18 mouse cellular contexts compared by ENCODE assay signal in the genomic region with DNA sequence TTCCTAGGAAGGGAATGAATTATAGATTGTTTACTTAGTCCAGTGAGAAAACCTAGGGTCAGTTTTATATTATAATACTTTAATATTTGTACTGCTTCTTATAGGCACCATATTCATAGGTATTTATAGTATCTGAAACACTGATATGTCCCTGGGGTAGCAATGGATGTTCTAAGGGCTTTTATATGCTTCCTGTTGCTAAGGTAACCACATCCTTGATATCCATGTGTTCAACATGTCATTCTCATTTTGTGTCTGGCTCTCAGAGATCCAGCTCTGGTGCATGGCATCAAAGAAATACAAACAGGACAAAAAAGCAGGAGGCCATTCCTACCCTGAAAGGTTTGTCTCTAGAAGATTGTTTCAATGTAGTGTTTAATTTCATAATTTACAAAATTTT.
"Had no signal": no experiment of that assay in that cellular context is flagged by ENCODE, and none has a peak within 500 bp of the region (broad histone marks: within the 10 kb centered on the region; RNA-seq: fewer than 3 reads in every experiment).

No protein-coding gene starts in this region.

- ATAC-seq: liver, postnatal 0 days; lung, postnatal 0 days had no signal

- H3K9ac ChIP-seq: liver, embryonic 13.5 days; liver, embryonic 15.5 days; liver, postnatal 0 days; lung, embryonic 15.5 days; midbrain, embryonic 12.5 days; neural tube, embryonic 12.5 days had no signal

- H3K36me3 ChIP-seq: liver, embryonic 13.5 days; liver, embryonic 15.5 days; lung, embryonic 15.5 days; midbrain, embryonic 12.5 days; neural tube, embryonic 12.5 days had no signal

- H3K4me2 ChIP-seq: liver, embryonic 11.5 days; liver, embryonic 13.5 days; liver, embryonic 15.5 days; lung, embryonic 15.5 days; midbrain, embryonic 12.5 days; neural tube, embryonic 12.5 days had no signal

- H3K4me3 ChIP-seq: liver, embryonic 13.5 days; liver, embryonic 15.5 days; lung, embryonic 15.5 days; megakaryocyte, embryonic 14.5 days; midbrain, embryonic 12.5 days; neural tube, embryonic 12.5 days had no signal

- H3K4me1 ChIP-seq: liver, embryonic 13.5 days; liver, embryonic 15.5 days; lung, embryonic 15.5 days; megakaryocyte, embryonic 14.5 days had no signal

- H3K27ac ChIP-seq: liver, embryonic 13.5 days; liver, embryonic 15.5 days; lung, embryonic 15.5 days; macrophage; midbrain, embryonic 12.5 days; neural tube, embryonic 12.5 days had no signal

- DNase-seq: liver, embryonic 13.5 days; liver, postnatal 0 days; lung, adult 2 months; lung, postnatal 14 days; lung, postnatal 36 days; right cerebral cortex, postnatal 14 days; spleen, adult 18-20 months; thymus, adult 18-20 months; thymus, postnatal 14 days; thymus, postnatal 36 days had no signal

- H3K27me3 ChIP-seq: liver, embryonic 13.5 days; liver, embryonic 15.5 days; lung, embryonic 15.5 days; megakaryocyte, embryonic 14.5 days; midbrain, embryonic 12.5 days; neural tube, embryonic 12.5 days had no signal

- H3K9me3 ChIP-seq: liver, embryonic 13.5 days; liver, embryonic 15.5 days; lung, embryonic 15.5 days; megakaryocyte, embryonic 14.5 days; midbrain, embryonic 12.5 days; neural tube, embryonic 12.5 days had no signal
